Mouse (Mus musculus) stomach, postnatal 0 days (tissue): ENCODE measurements at regions not wholly inside any gene's neighbourhood (a gene's known extent, or its start where the extent isn't known, plus 50 kb on each side); places are given as distances from the start of the nearest gene placed in this dataset.

ENCODE experiments used
- ATAC-seq: fragments of 200-750 bp; cut with Nextera tagmentation; 2 replicates; pipeline ENCODE4 v1.8.0; 2017; ENCODE audit not compliant: low FRiP score, low TSS enrichment
- DNase-seq: peaks from one replicate; pipeline ENCODE4 v3.0.0-alpha.2; 2016; ENCODE audit warnings: low spot score
- H3K27ac ChIP-seq: fragments of 300-500 bp; sonication (generic); replicated peaks from 2 replicates; pipeline ENCODE4 v1.5.1; 2014; ENCODE audit warnings: mild to moderate bottlenecking, control low read depth
- H3K27me3 ChIP-seq: fragments of 300-500 bp; sonication (generic); 2 replicates; pipeline ENCODE4 v1.6.1; 2014; ENCODE audit warnings: low read length; ENCODE audit not compliant: control insufficient read depth, insufficient read depth
- H3K36me3 ChIP-seq: fragments of 300-500 bp; sonication (generic); 2 replicates; pipeline ENCODE4 v1.6.1; 2014; ENCODE audit warnings: low read length, mixed read lengths; ENCODE audit not compliant: control insufficient read depth, insufficient read depth
- H3K4me1 ChIP-seq: fragments of 300-500 bp; sonication (generic); replicated peaks from 2 replicates; pipeline ENCODE4 v1.6.1; 2014; ENCODE audit warnings: antibody characterized with exemption; ENCODE audit not compliant: control insufficient read depth, insufficient read depth
- H3K4me2 ChIP-seq: fragments of 300-500 bp; sonication (generic); replicated peaks from 2 replicates; pipeline ENCODE4 v1.6.1; 2014; ENCODE audit warnings: low read depth, mild to moderate bottlenecking, control low read depth, moderate library complexity
- H3K4me3 ChIP-seq: fragments of 300-500 bp; sonication (generic); 2 replicates; pipeline ENCODE4 v1.5.1; 2014; ENCODE audit warnings: low read depth, low read length, control low read depth
- H3K9ac ChIP-seq: fragments of 300-500 bp; sonication (generic); 2 replicates; pipeline ENCODE4 v1.6.1; 2014; ENCODE audit warnings: mild to moderate bottlenecking, low read length, control low read depth, mixed read lengths
- H3K9me3 ChIP-seq: fragments of 300-500 bp; sonication (generic); 2 replicates; pipeline ENCODE4 v1.6.1; 2016; ENCODE audit warnings: low read length; ENCODE audit not compliant: control insufficient read depth
- CTCF ChIP-seq: IDR thresholded peaks from 2 replicates; pipeline ENCODE4 v1.5.1; 2016; ENCODE audit warnings: antibody characterized with exemption, low read depth, mild to moderate bottlenecking, moderate library complexity
- EP300 ChIP-seq: optimal IDR thresholded peaks from 2 replicates; pipeline ENCODE3; 2016; ENCODE audit warnings: antibody characterized with exemption
- WGBS: fragments of 180-500 bp; shearing (Covaris S2); extraction: QIAGEN DNeasy Blood & Tissue Kit; methylation state at CpG from one replicate; pipeline ENCODE4 v1.1.7; 2014; 5-methylcytosine and 5-hydroxymethylcytosine counted together

DNA sequence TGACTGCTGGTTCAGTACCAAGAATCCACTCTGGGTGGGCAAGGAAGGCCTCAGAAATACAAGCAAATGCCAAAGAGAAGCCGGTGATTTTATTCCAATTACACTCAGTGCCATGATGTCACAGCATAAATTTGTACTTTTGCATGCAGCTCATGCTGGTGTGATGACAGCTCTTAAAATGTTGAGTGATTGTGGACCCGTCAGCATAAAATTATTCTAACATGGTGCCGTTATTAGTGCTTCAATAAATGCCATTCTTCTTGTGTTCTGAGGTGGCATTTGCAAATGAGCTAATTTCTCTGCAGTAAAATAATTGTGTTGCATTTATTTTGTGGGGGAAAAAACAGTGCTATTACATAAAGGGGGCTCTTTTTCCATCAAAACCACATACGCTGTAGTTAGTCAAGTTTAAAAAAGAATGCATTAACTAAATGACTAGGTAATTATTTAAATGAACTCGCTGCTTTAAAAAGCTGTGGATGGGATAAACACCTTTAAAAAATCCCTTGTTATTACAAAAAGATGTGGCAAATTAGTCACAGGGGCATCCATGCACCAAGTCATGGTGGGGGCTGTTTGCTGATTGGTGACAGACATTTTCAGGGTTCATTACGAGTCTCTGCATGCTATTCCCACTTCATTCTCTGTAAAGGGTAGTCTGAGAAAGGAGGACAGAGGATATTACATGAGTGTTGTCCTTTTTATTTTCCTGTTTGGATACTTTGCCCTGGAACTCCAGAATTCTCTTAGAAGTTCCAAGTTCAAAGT lies 296.5 kb downstream of the Tle4 start:
- no peak overlapping the region for H3K9ac ChIP-seq
- no peak for DNase-seq
- ATAC-seq = no peak
- H3K27me3 ChIP-seq = no peaks in the 10 kb centered on the region
- no peak overlapping the region for H3K4me3 ChIP-seq
- no peaks in the 10 kb centered on the region for H3K4me1 ChIP-seq
- 89% methylated on average over 6 of the region's 6 CpGs for WGBS
- H3K4me2 ChIP-seq = no peak overlapping the region
- H3K9me3 ChIP-seq = no peaks in the 10 kb centered on the region
- TF ChIP-seq EP300 = no peak
- no peak for TF ChIP-seq CTCF
- H3K27ac ChIP-seq = no peak overlapping the region
- no peaks in the 10 kb centered on the region for H3K36me3 ChIP-seq

DNA sequence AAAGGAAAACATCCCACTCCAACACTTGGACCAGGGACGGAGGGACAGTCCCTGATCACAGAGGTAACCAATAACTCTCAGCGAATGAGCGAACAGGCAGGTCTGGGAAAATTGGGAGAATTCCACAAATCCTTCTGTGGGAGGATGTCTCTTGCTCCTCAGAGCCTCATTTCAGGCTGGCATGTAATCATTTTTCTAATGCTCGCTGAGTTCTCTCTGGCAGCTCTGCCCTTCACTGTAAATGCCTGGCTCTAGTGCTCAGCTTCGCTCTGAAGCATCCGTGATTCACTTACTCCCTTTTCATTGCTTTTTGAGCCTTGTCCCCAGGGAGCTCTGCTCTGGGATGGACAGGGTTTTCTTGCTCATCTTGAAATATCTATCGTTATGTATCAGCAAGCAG lies 283.6 kb downstream of the Tle4 start:
- Histone ChIP-seq H3K9ac (no peak overlapping the region), H3K9me3 (no peaks in the 10 kb centered on the region), H3K27me3 (no peaks in the 10 kb centered on the region), H3K27ac (no peak overlapping the region), H3K4me1 (no peaks in the 10 kb centered on the region), H3K36me3 (no peaks in the 10 kb centered on the region), H3K4me2 (no peak overlapping the region), H3K4me3 (no peak overlapping the region)
- DNase-seq (no peak), ATAC-seq (no peak)
- 80% methylated on average over 7 of the region's 7 CpGs for WGBS
- TF ChIP-seq EP300 (no peak), CTCF (no peak)

DNA sequence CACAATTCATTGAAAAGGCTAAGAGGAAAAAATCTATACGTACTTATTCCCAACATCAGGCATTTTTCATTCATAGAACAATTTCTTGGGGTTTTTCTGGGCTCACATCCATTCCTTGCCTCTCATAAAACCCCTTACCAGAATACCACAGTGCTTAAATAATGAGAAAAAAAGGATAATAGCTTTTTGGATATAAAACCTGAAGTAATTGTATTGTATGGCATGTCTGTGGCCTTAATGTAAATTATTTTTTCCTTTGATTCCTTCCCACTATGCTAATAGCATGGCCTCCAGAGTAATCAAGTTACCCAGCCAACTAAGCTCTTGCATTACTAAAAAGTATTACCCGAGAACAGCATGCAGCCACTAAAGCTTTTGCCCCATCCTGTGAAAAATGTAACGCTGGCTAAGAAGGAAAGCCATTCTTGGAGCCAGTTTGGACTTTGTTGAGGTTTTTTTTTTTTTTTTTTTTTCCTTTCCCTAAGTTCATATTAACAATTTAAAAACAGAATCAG lies 278.1 kb downstream of the Tle4 start:
- ATAC-seq = no peak
- Histone ChIP-seq H3K9ac (no peak overlapping the region), H3K27ac (no peak overlapping the region), H3K36me3 (no peaks in the 10 kb centered on the region), H3K4me3 (no peak overlapping the region), H3K4me1 (no peaks in the 10 kb centered on the region), H3K27me3 (no peaks in the 10 kb centered on the region), H3K9me3 (no peaks in the 10 kb centered on the region), H3K4me2 (no peak overlapping the region)
- WGBS = 57% methylated on average over 3 of the region's 3 CpGs
- TF ChIP-seq EP300 (no peak), CTCF (no peak)
- DNase-seq = no peak

DNA sequence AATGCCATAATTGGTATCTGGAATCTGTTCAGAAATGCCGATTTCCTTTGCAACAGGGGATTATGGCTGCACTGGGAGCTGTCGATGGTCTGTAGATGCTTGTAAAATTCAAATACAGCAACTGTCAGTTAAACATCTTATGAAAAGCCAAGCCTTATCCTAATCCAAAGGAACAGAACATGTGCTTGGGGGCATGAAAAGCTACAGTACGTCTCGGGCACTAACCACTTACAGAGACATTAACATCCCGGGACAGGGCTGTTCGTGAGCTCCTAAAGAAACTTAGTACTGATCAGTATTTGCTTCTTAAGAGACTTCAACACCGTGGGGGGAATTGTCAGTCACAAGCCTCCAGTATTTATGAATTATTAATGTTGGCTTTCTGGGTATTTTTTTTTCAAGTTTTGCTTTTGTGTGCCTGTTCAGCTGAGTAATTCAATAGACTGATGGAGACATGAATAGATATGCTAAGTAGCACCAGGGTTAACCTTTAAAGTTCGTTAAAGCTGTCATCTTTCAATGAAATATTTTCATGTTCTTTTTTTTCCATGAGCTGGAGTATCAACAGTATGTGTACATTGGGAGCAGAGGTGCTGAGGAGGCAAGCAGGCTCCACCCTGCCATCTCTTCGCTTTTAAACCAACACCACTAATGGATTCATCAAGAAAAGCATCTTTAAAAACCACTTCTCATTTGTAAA lies 272.3 kb downstream of the Tle4 start:
- no peak overlapping the region for H3K4me2 ChIP-seq
- no peak overlapping the region for H3K4me3 ChIP-seq
- H3K9me3 ChIP-seq = no peaks in the 10 kb centered on the region
- H3K4me1 ChIP-seq = no peaks in the 10 kb centered on the region
- TF ChIP-seq EP300 (no peak), CTCF (no peak)
- H3K27ac ChIP-seq = no peak overlapping the region
- 62% methylated on average over 9 of the region's 9 CpGs for WGBS
- no peak overlapping the region for H3K9ac ChIP-seq
- H3K36me3 ChIP-seq = no peaks in the 10 kb centered on the region
- no peaks in the 10 kb centered on the region for H3K27me3 ChIP-seq
- no peak for ATAC-seq
- DNase-seq = no peak

DNA sequence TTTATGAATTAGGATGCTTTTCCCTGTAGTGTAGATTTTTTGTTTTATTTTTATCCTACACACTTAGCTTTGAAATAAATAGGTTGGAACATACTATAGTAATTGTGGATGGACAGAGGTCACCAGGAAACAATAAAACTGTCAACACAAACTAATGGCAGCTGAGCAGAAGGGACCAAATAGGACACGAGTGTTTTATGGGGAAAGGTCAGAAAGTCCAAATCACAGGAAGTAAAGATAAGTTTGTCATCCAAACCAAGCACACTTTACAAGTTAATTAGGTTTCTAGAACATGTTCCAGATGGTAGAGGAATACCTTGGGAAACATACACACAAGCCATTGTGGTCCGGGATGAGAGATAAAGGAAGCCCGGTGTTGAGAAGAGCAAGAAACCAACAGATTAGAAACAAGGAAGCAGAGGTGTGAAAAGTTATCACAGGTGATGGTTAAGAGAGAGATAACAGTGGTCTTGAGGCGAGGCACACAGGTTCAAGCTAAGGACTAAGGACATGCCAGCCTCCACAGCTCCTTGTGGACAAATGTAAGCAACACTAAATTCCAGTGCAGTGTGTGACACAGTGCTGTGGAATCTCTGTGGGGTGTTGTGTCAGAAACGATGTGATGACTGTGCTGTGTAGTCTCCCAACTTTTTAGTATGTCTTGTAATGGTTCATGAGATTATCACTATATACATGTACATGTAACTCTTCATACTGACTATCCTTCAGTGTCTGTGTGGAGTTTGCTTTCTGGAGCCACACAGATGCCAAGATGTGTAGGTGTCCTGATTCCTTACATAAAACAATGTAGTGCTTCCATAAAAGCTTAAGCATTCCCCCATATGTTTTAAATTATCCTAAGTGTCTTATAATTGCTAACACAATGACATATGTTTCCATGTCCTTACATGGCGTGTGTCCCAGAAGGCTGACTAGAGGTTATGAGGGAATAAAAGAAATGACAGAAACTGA lies 264.5 kb downstream of the Tle4 start:
- no peaks in the 10 kb centered on the region for H3K27me3 ChIP-seq
- no peak overlapping the region for H3K9ac ChIP-seq
- no peak overlapping the region for H3K4me2 ChIP-seq
- ATAC-seq = no peak
- H3K9me3 ChIP-seq = no peaks in the 10 kb centered on the region
- TF ChIP-seq CTCF = no peak
- TF ChIP-seq EP300 = no peak
- no peak overlapping the region for H3K27ac ChIP-seq
- H3K36me3 ChIP-seq = no peaks in the 10 kb centered on the region
- no peaks in the 10 kb centered on the region for H3K4me1 ChIP-seq
- H3K4me3 ChIP-seq = no peak overlapping the region
- 57% methylated on average over 6 of the region's 6 CpGs for WGBS
- no peak for DNase-seq
